Mouse (Mus musculus): ENCODE measurements around the gene Stxbp4. TPM values are rescaled to one million over a fixed set of nuclear protein-coding genes. Genes with fewer than 3 reads are reported as not detected.

Gene Stxbp4
- polyA plus RNA-seq, 1 experiment from 2014 or later = 2.1 TPM

DNA sequence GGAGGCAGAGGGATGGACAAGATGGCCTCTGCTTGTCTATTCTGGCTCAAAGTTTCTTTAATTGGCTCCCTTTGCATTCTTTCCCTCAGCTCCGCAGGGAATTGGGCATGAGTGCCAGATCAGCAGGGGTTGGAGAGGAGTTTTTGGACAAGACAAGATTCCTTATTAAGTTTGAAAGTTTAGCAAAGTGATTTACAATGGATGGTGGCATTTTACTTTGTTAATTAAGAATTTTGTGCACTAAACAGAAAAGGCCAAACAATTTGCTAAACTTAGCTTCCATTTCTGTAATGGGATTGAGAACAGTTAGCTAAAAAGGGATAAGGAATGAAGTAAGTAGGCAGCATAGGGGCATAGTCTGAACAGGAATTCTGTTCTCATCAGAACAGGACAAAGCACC is 142.9 kb downstream of the Stxbp4 start:
- Histone ChIP-seq H3K4me3 (ENCODE audit: low read depth, low read length) (no peak overlapping the region), H3K4me1 (replicated peaks; ENCODE audit: control insufficient read depth, insufficient read depth, low read length) (no peaks in the 10 kb centered on the region), H3K27me3 (replicated peaks; ENCODE audit: control insufficient read depth, insufficient read depth, low read length) (no peaks in the 10 kb centered on the region), H3K9ac (ENCODE audit: low read depth, low read length) (no peak overlapping the region), H3K27ac (ENCODE audit: low read depth, low read length) (no peak overlapping the region), H3K4me2 (replicated peaks; ENCODE audit: low read depth) (no peak overlapping the region), H3K9me3 (ENCODE audit: control insufficient read depth) (no peaks in the 10 kb centered on the region), H3K36me3 (ENCODE audit: control insufficient read depth, insufficient read depth) (no peaks in the 10 kb centered on the region)
- WGBS = 89% methylated on average over 1 of the region's 1 CpGs
- TF ChIP-seq CTCF (IDR thresholded peaks at IDR 0.05; ENCODE audit: low read depth) = no peak
- ATAC-seq = no peak

DNA sequence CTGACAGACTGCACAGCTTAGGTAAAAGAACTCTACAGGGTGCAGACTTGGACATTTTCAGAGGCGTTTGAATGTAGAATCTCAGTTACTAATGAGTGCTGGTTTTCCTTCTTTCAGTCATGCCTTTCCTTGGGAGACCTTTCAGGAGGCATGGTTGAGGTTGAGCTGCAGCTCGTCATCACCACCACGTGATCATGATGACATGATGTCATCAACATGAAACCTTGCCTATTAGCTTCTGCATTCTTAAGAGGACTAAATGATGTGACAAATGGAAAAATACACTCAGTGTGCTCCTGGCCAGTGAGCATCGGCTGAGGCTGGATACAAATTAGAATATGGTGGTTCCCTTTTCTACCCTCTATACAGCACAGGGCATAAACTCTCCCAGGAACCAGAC is 145.4 kb downstream of the Stxbp4 start:
- no peak overlapping the region for H3K4me2 ChIP-seq (replicated peaks; ENCODE audit: low read depth)
- H3K36me3 ChIP-seq (ENCODE audit: control insufficient read depth, insufficient read depth) = no peaks in the 10 kb centered on the region; the same call in 1 of the 2 replicates
- TF ChIP-seq CTCF (IDR thresholded peaks at IDR 0.05; ENCODE audit: low read depth) = no peak
- H3K4me1 ChIP-seq (replicated peaks; ENCODE audit: control insufficient read depth, insufficient read depth, low read length) = no peaks in the 10 kb centered on the region
- no peaks in the 10 kb centered on the region for H3K27me3 ChIP-seq (replicated peaks; ENCODE audit: control insufficient read depth, insufficient read depth, low read length)
- ATAC-seq = no peak
- H3K9me3 ChIP-seq (ENCODE audit: control insufficient read depth) = no peaks in the 10 kb centered on the region
- H3K27ac ChIP-seq (ENCODE audit: low read depth, low read length) = no peak overlapping the region
- H3K9ac ChIP-seq (ENCODE audit: low read depth, low read length) = no peak overlapping the region
- 92% methylated on average over 4 of the region's 4 CpGs for WGBS
- H3K4me3 ChIP-seq (ENCODE audit: low read depth, low read length) = no peak overlapping the region

DNA sequence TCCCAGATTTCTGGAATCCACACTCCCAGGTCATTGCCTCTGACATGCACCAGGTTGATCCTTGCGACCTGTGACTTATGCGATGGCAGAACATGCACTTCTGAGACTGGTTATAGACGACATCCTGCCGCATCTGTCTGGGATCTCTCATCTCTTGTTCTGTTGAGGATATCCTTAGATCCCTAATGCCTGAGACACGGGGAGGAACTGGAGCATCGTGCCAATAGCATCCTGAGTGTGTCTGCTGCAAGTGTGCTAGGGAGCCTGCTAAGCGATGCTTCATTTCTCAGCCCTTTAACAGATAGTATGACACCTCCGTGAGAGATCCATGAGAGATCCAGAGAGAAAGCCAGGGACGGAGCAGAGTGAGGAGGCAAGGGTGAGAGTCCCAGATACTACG is 148.7 kb downstream of the Stxbp4 start:
- no peaks in the 10 kb centered on the region for H3K27me3 ChIP-seq (replicated peaks; ENCODE audit: control insufficient read depth, insufficient read depth, low read length)
- H3K27ac ChIP-seq (ENCODE audit: low read depth, low read length) = no peak overlapping the region
- H3K4me2 ChIP-seq (replicated peaks; ENCODE audit: low read depth) = no peak overlapping the region
- H3K9me3 ChIP-seq (ENCODE audit: control insufficient read depth) = no peaks in the 10 kb centered on the region
- no peak for ATAC-seq
- no peaks in the 10 kb centered on the region; the same call in 1 of the 2 replicates for H3K36me3 ChIP-seq (ENCODE audit: control insufficient read depth, insufficient read depth)
- WGBS = 93% methylated on average over 10 of the region's 10 CpGs
- H3K9ac ChIP-seq (ENCODE audit: low read depth, low read length) = no peak overlapping the region
- no peak overlapping the region for H3K4me3 ChIP-seq (ENCODE audit: low read depth, low read length)
- no peaks in the 10 kb centered on the region for H3K4me1 ChIP-seq (replicated peaks; ENCODE audit: control insufficient read depth, insufficient read depth, low read length)
- no peak for TF ChIP-seq CTCF (IDR thresholded peaks at IDR 0.05; ENCODE audit: low read depth)

DNA sequence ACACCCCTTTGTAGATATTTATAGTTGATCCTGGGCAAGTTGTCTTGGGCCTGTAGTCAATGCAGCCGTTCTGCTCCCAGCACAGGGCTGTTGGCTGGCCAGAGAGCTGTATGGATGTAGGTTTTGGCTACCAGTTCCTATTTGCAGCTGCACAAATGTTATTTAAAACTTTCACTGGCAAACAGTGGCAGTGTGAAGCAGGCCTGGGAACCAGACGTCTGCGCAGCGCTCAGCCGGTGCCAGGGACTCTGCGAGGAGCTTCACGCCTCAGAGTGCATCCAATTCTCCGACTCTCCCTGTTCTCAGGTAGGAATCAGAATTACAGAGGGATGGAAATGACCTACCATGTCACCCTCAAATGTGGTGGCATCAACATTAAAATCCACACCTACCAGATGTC is 150.2 kb downstream of the Stxbp4 start:
- Histone ChIP-seq H3K27me3 (replicated peaks; ENCODE audit: control insufficient read depth, insufficient read depth, low read length) (no peaks in the 10 kb centered on the region), H3K4me2 (replicated peaks; ENCODE audit: low read depth) (no peak overlapping the region), H3K9me3 (ENCODE audit: control insufficient read depth) (no peaks in the 10 kb centered on the region), H3K4me3 (ENCODE audit: low read depth, low read length) (no peak overlapping the region), H3K9ac (ENCODE audit: low read depth, low read length) (no peak overlapping the region), H3K27ac (ENCODE audit: low read depth, low read length) (no peak overlapping the region), H3K4me1 (replicated peaks; ENCODE audit: control insufficient read depth, insufficient read depth, low read length) (no peaks in the 10 kb centered on the region), H3K36me3 (ENCODE audit: control insufficient read depth, insufficient read depth) (no peaks in the 10 kb centered on the region; the same call in 1 of the 2 replicates)
- WGBS = 95% methylated on average over 8 of the region's 8 CpGs
- ATAC-seq = no peak
- TF ChIP-seq CTCF (IDR thresholded peaks at IDR 0.05; ENCODE audit: low read depth) = no peak

DNA sequence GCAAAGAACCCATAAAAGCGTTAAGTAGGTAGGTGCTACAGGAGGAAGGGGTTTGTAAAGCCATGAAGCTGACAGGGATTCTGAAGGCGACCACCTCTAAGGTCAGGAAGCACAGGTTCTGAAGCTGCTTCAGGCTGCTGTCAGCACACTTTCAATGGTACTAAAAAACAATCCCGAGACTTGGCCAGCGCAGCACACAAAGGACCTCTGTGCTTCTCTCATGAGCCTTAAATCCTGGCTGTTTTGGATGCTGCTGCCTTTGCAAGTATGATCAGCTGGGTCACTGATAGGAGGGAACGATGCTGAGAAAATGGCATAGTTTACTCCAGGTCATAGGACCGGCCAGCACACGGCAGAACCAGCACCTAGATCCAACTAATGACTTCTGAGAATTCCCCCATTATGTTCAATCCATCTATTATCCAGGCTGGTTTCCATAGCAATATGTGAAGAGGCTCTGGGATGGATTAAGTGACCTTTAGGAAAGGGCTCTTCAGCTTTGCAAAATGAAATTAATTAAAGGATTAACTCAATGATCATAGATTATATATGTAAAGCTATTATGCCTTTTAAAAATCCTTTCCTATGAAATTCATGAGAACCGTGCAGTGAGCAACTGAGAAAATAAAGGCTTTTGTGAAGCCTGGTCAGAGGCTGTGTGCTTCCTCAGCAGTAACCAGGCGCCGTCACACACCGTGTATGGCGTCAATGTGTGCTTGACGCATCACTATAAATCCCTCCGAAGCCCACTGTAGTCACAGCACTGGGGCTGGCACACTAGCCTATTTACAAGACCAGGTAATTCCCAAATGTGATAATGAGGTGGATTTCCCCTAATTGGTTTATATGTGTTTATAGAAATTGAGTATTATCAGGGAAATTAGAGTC is 152.9 kb downstream of the Stxbp4 start:
- H3K4me1 ChIP-seq (replicated peaks; ENCODE audit: control insufficient read depth, insufficient read depth, low read length) = no peaks in the 10 kb centered on the region
- no peak overlapping the region for H3K4me3 ChIP-seq (ENCODE audit: low read depth, low read length)
- no peak for ATAC-seq
- no peak overlapping the region for H3K4me2 ChIP-seq (replicated peaks; ENCODE audit: low read depth)
- no peaks in the 10 kb centered on the region for H3K27me3 ChIP-seq (replicated peaks; ENCODE audit: control insufficient read depth, insufficient read depth, low read length)
- H3K9ac ChIP-seq (ENCODE audit: low read depth, low read length) = no peak overlapping the region
- H3K27ac ChIP-seq (ENCODE audit: low read depth, low read length) = no peak overlapping the region
- no peaks in the 10 kb centered on the region for H3K9me3 ChIP-seq (ENCODE audit: control insufficient read depth)
- WGBS = 84% methylated on average over 14 of the region's 14 CpGs
- H3K36me3 ChIP-seq (ENCODE audit: control insufficient read depth, insufficient read depth) = no peaks in the 10 kb centered on the region; the same call in 1 of the 2 replicates
- TF ChIP-seq CTCF (IDR thresholded peaks at IDR 0.05; ENCODE audit: low read depth) = no peak

DNA sequence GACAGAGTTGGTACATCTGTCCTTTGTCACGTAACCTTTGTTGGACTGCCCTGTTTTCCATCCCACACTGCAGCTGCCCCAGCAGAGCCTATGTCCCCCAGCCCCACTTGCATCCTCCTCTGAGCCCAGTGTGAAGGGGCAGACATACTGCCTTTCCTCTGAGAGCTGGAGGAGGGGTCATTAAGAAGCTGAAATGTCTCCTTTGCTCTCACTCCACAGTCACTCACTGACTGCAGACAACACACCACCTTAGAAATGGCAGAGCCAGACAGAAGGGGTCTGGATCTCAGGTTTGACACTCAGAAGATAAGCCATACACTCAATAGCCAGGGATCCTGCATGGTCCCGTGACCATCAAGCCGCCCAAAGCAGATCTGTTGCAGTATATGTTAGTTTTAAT is 154.1 kb downstream of the Stxbp4 start:
- H3K27ac ChIP-seq (ENCODE audit: low read depth, low read length) = no peak overlapping the region
- WGBS = 87% methylated on average over 3 of the region's 3 CpGs

More for the DNA sequence above, 154.1 kb downstream of the Stxbp4 start:
- no peak overlapping the region for H3K4me2 ChIP-seq (replicated peaks; ENCODE audit: low read depth)
- no peak overlapping the region for H3K4me3 ChIP-seq (ENCODE audit: low read depth, low read length)
- TF ChIP-seq CTCF (IDR thresholded peaks at IDR 0.05; ENCODE audit: low read depth) = no peak
- no peak for ATAC-seq
- no peak overlapping the region for H3K9ac ChIP-seq (ENCODE audit: low read depth, low read length)
- H3K4me1 ChIP-seq (replicated peaks; ENCODE audit: control insufficient read depth, insufficient read depth, low read length) = no peaks in the 10 kb centered on the region
- H3K36me3 ChIP-seq (ENCODE audit: control insufficient read depth, insufficient read depth) = no peaks in the 10 kb centered on the region; the same call in 1 of the 2 replicates
- H3K9me3 ChIP-seq (ENCODE audit: control insufficient read depth) = no peaks in the 10 kb centered on the region
- no peaks in the 10 kb centered on the region for H3K27me3 ChIP-seq (replicated peaks; ENCODE audit: control insufficient read depth, insufficient read depth, low read length)
